Mouse (Mus musculus): ENCODE results near the gene Cnot2.

- TF ChIP-seq CTCF (IDR thresholded peaks at IDR 0.05; ENCODE audit: extremely low read depth, insufficient read length, insufficient replicate concordance, low read depth, low read length), result no peak
- TF ChIP-seq POLR2A (IDR thresholded peaks at IDR 0.05; ENCODE audit: low read depth, low read length), result no peak
Observed at GRCm38 (mm10) chr10:116486895-116487747, 94.2 kb downstream of the Cnot2 start.

All from small intestine, adult 2 months (tissue).